Mouse (Mus musculus) layer of hippocampus, adult 2 months (tissue): Measurements from ENCODE around the gene Mcoln3. TPM values are rescaled to one million over a fixed set of nuclear protein-coding genes. Genes with fewer than 3 reads are reported as not detected.
A peak's percentile ranks its signal among the peaks of the same experiment; 100 is the strongest.

ENCODE experiments used
- DNase-seq, 2 experiments: peaks; one replicate each; pipeline ENCODE4 v3.0.0; 2022; ENCODE audit warnings: low spot score in 2 of 2
- H3K27ac ChIP-seq: fragments of 200-600 bp; 2 replicates; pipeline ENCODE4 v1.8.1; 2022
- H3K4me3 ChIP-seq: fragments of 200-600 bp; 2 replicates; pipeline ENCODE4 v1.8.1; 2022; ENCODE audit warnings: mild to moderate bottlenecking
- CTCF ChIP-seq: fragments of 200-600 bp; conservative IDR thresholded peaks from 2 replicates; pipeline ENCODE4 v1.8.1; 2022; ENCODE audit warnings: antibody characterized with exemption, mild to moderate bottlenecking, moderate library complexity
- long read RNA-seq, 2 experiments: library from polyadenylated mRNA; stranded (forward); transcript quantifications; one replicate each; pipeline ENCODE4 v2.0.0; 2021; ENCODE audit warnings: borderline mapping rate in 2 of 2
- total RNA-seq, 2 experiments: library from RNA; stranded (reverse); gene quantifications; 2 replicates each; pipeline ENCODE4 v1.2.3; 2021

The Mcoln3 gene
- total RNA-seq, result not detected
- long read RNA-seq, experiment 1, result 0 reads
- long read RNA-seq, experiment 2, result 0 reads

- DNase-seq, result no peak
- H3K4me3 ChIP-seq, result no peak within 1 kb of the TSS
- TF ChIP-seq CTCF, result no peak
Observed at GRCm38 (mm10) chr3:146117258-146117996, at the start of gene Mcoln3. TSS of gene Mcoln3 (plus strand) at chr3:146117450.

DNA sequence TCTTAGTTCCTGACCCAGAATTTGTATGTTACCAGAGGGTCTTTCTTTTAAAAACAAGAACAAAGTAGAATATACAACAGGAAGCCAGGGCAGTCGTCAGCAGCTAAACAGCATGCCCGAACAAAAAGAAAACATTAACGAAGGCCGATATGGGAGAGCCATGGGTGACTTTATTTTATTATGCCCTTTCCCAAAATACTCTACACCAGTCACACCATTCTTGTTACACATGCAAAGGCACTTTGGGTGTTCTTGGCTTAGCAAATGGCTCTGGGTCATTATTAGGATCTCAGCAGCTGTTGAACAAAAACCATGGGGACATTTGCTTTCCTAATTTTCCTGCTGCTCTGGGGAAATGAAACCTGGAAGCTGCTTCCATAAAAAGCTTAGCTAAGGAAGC lies 48.0 kb upstream of the Mcoln3 start:
- no peak overlapping the region for H3K4me3 ChIP-seq
- no peak overlapping the region for H3K27ac ChIP-seq
- TF ChIP-seq CTCF, result no peak
- no peak for DNase-seq

More at GRCm38 (mm10) chr3:146117258-146117996, at the start of gene Mcoln3:
- no peak within 1 kb of the TSS for H3K27ac ChIP-seq

DNA sequence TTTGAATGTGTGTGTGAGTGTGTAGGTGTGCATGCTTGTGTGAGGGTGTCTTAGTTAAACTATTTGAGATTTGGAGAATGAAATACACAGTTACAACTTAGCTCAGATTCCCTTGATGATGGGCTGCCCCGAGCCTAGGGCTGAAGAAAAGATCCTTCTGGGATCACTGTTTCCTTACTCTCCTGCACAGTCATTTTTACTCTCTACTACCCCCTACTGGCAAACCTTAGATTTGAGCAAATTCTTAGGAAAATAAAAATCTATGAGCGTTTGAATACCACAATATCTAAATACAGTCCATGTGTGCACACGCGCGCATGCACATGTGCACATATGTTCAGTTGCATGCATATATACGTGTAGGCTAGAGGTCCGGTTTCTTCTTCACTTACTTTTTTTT lies 44.5 kb upstream of the Mcoln3 start:
- no peak overlapping the region for H3K4me3 ChIP-seq
- peak; percentile 78 for TF ChIP-seq CTCF
- no peak overlapping the region for H3K27ac ChIP-seq
- no peak for DNase-seq

- DNase-seq, result no peak
- H3K4me3 ChIP-seq, result no peak overlapping the region
- TF ChIP-seq CTCF, result no peak
- H3K27ac ChIP-seq, result no peak overlapping the region
Observed at GRCm38 (mm10) chr3:146080241-146080640, 37.0 kb upstream of the Mcoln3 start.

GRCm38 (mm10) chr3:146090988-146091657 lies 26.1 kb upstream of the Mcoln3 start:
- DNase-seq, result no peak

GRCm38 (mm10) chr3:146095066-146095465 lies 22.2 kb upstream of the Mcoln3 start:
- H3K27ac ChIP-seq, result no peak overlapping the region
- no peak overlapping the region for H3K4me3 ChIP-seq
- no peak for DNase-seq
- no peak for TF ChIP-seq CTCF

More at GRCm38 (mm10) chr3:146090988-146091657, 26.1 kb upstream of the Mcoln3 start:
- no peak for TF ChIP-seq CTCF
- Histone ChIP-seq H3K4me3 (no peak overlapping the region), H3K27ac (no peak overlapping the region)

- Histone ChIP-seq H3K27ac (no peak overlapping the region), H3K4me3 (no peak overlapping the region)
- TF ChIP-seq CTCF, result no peak
- no peak for DNase-seq
Observed at GRCm38 (mm10) chr3:146096986-146097385, 20.3 kb upstream of the Mcoln3 start.

GRCm38 (mm10) chr3:146097861-146098260 lies 19.4 kb upstream of the Mcoln3 start:
- H3K27ac ChIP-seq, result no peak overlapping the region

GRCm38 (mm10) chr3:146099925-146100324 lies 17.3 kb upstream of the Mcoln3 start:
- no peak for DNase-seq
- Histone ChIP-seq H3K27ac (no peak overlapping the region), H3K4me3 (no peak overlapping the region)
- TF ChIP-seq CTCF, result no peak

More at GRCm38 (mm10) chr3:146097861-146098260, 19.4 kb upstream of the Mcoln3 start:
- no peak overlapping the region for H3K4me3 ChIP-seq
- DNase-seq, result no peak
- no peak for TF ChIP-seq CTCF

DNA sequence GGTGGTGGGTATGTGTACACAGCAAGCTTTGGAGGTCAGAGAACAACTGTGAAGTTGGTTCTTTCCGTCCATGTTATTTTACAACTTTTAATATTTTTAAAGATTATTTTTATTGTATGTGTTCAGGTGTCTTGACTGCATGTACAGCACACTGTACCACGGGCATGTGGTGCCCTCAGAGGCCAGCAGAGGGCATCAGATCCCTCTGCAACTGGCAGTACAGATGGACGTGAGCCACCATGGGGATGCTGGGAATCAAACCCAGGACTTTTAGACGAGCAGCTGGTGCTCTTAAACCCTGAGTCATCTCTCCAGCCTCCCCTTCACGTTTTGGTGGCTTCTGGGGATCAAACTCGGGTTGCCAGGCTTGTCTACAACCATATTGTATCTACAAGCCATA lies 15.2 kb upstream of the Mcoln3 start:
- TF ChIP-seq CTCF, result peak; percentile 63
- DNase-seq, result no peak
- Histone ChIP-seq H3K4me3 (no peak overlapping the region), H3K27ac (no peak overlapping the region)

- DNase-seq, result no peak
- Histone ChIP-seq H3K4me3 (peak overlapping the region; percentile 49), H3K27ac (no peak overlapping the region)
- peak; percentile 64 for TF ChIP-seq CTCF
Observed at GRCm38 (mm10) chr3:146107116-146107849, 10.0 kb upstream of the Mcoln3 start.

GRCm38 (mm10) chr3:146107921-146108571 lies 9.2 kb upstream of the Mcoln3 start, which contains the start of gene Wdr63:
TSS of gene Wdr63 (minus strand) at chr3:146108130.
- peak; percentile 66 to 84 for DNase-seq
- TF ChIP-seq CTCF, result no peak
- Histone ChIP-seq H3K27ac (no peak within 1 kb of the TSS), H3K4me3 (peak within 1 kb of the TSS; percentile 49)
